Mouse (Mus musculus): Measurements from ENCODE around the gene Fhdc1.

The Fhdc1 gene

GRCm38 (mm10) chr3:84480006-84480897, at the start of gene Fhdc1:
Gene Fhdc1 (minus strand): TSS chr3:84480429.
- peak; percentile 8 to 10 for DNase-seq

GRCm38 (mm10) chr3:84529021-84529420, 48.8 kb upstream of the Fhdc1 start:
- no peak for DNase-seq

- no peak for DNase-seq
Observed at GRCm38 (mm10) chr3:84524952-84525351, 44.7 kb upstream of the Fhdc1 start.

GRCm38 (mm10) chr3:84516163-84516562, 35.9 kb upstream of the Fhdc1 start:
- no peak for DNase-seq

- no peak for DNase-seq
Observed at GRCm38 (mm10) chr3:84512774-84513515, 32.7 kb upstream of the Fhdc1 start.

GRCm38 (mm10) chr3:84505193-84505592, 25.0 kb upstream of the Fhdc1 start:
- DNase-seq: no peak

GRCm38 (mm10) chr3:84504291-84504690, 24.1 kb upstream of the Fhdc1 start:
- no peak for DNase-seq

- DNase-seq: no peak
Observed at GRCm38 (mm10) chr3:84502101-84502500, 21.9 kb upstream of the Fhdc1 start.

- DNase-seq: no peak
Observed at GRCm38 (mm10) chr3:84500491-84500890, 20.3 kb upstream of the Fhdc1 start.

GRCm38 (mm10) chr3:84497718-84498117, 17.5 kb upstream of the Fhdc1 start:
- DNase-seq: no peak

- no peak for DNase-seq
Observed at GRCm38 (mm10) chr3:84492657-84493056, 12.4 kb upstream of the Fhdc1 start.

- no peak for DNase-seq
Observed at GRCm38 (mm10) chr3:84492148-84492547, 11.9 kb upstream of the Fhdc1 start.

- DNase-seq: no peak
Observed at GRCm38 (mm10) chr3:84488716-84489115, 8.5 kb upstream of the Fhdc1 start.

- no peak for DNase-seq
Observed at GRCm38 (mm10) chr3:84484891-84485290, 4.7 kb upstream of the Fhdc1 start.

GRCm38 (mm10) chr3:84484333-84484732, 4.1 kb upstream of the Fhdc1 start:
- no peak for DNase-seq

GRCm38 (mm10) chr3:84482121-84482520, 1.9 kb upstream of the Fhdc1 start:
- no peak for DNase-seq

GRCm38 (mm10) chr3:84481104-84481503, 875 bp upstream of the Fhdc1 start:
- DNase-seq: no peak

- no peak for DNase-seq
Observed at GRCm38 (mm10) chr3:84479293-84480005, 780 bp downstream of the Fhdc1 start.

GRCm38 (mm10) chr3:84478896-84479292, 1.3 kb downstream of the Fhdc1 start:
- no peak for DNase-seq

GRCm38 (mm10) chr3:84478195-84478594, 2.0 kb downstream of the Fhdc1 start:
- DNase-seq: no peak

GRCm38 (mm10) chr3:84477498-84477897, 2.7 kb downstream of the Fhdc1 start:
- DNase-seq: no peak

GRCm38 (mm10) chr3:84474981-84475775, 5.1 kb downstream of the Fhdc1 start:
- DNase-seq: no peak
